Mouse (Mus musculus): ENCODE data around the gene Kdm2a. TPM values are rescaled to one million over a fixed set of nuclear protein-coding genes. Genes with fewer than 3 reads are reported as not detected.
A peak's percentile ranks its signal among the peaks of the same experiment; 100 is the strongest.

Kdm2a gene
- total RNA-seq, 2 experiments from 2014 or later, result 71.2 to 80.9 TPM

GRCm38 (mm10) chr19:4301735-4302651, 96.1 kb downstream of the Kdm2a start:
- intact Hi-C loops (cut with DNase I), result no loop called here
- peak; percentile 26 for DNase-seq

DNA sequence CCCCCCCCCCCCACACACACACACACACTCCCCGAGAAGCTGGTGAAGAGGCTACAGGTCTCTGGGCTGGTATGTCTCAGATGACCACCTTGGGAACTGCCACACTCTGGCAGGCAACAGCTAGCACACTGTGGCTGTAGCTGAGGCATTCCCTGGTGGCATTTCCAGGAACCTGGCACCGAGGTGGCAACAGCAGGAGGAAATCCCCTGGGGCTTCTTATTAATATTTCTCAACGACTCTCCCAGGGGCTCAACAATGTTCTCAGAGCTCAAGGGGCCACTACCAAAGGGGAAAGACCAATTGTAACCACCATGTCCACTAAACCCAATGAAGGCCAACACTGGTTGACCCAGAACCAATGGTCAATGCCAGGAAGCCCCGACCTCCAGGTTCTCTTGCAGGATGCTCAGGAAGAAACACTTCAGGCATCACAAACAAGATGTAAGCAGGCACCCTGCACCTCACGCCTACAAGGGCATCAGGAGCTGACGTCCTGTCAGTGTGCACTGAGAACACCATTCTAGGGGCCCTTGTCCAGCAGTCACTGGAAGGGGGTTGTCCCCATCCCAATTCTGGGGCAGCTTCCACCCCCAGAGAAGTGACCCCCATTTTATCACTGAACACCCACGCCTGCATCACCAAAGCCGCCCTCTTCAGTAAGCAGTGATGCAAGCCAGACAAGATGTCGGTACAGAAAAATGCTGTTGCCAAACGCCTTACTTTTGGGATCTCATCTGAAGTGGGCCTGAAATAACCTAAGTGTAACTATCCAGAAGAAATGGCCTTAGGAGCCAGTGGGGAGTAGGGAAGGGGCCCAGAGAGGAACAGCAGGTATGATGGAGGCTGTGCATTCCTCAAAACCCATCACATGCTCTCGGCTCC, 97.0 kb downstream of the Kdm2a start:
- no peak for DNase-seq

GRCm38 (mm10) chr19:4300271-4300704, 97.8 kb downstream of the Kdm2a start:
- intact Hi-C loops (cut with DNase I), result no loop called here
- DNase-seq, result no peak

More for the DNA sequence above, 97.0 kb downstream of the Kdm2a start:
- intact Hi-C loops (cut with DNase I), result no loop called here

DNA sequence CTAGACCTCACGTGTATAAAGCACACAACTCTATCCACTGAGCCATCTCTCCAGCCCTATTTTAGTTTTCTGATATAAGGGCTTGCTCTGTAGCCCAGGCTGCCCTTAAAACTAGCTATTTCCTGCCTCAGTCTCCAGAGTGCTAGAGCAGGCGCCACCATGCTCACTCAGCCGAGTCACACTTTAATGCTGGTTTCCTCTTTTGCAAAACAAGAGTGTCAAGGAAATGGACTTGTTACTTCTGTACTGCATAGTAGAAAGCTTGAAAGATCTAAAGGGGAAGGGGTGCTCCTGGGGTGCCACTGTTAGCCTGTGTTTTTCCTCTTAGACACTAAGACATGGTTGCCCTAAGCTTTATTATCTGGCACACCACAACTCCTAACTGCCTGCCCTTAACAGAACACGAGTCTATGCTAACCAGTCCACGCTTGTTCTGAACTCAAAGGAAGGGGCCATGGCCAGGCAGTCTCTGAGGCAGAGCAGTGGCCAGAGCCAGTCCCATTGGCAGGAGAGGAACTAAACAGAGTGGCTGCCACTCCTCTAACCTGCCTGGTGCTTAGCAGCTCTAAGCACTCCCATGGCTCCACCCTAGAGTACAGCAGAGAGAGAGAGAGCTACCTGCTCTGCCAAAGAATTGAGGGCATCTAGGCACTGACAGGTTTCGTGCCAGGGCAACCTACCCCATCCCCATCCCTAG, 98.4 kb downstream of the Kdm2a start:
- intact Hi-C loops (cut with DNase I), result no loop called here
- no peak for DNase-seq

- intact Hi-C loops (cut with DNase I), result no loop called here
- DNase-seq, result no peak
These were observed 99.0 kb downstream of the Kdm2a start for GRCm38 (mm10) chr19:4299126-4299525.

DNA sequence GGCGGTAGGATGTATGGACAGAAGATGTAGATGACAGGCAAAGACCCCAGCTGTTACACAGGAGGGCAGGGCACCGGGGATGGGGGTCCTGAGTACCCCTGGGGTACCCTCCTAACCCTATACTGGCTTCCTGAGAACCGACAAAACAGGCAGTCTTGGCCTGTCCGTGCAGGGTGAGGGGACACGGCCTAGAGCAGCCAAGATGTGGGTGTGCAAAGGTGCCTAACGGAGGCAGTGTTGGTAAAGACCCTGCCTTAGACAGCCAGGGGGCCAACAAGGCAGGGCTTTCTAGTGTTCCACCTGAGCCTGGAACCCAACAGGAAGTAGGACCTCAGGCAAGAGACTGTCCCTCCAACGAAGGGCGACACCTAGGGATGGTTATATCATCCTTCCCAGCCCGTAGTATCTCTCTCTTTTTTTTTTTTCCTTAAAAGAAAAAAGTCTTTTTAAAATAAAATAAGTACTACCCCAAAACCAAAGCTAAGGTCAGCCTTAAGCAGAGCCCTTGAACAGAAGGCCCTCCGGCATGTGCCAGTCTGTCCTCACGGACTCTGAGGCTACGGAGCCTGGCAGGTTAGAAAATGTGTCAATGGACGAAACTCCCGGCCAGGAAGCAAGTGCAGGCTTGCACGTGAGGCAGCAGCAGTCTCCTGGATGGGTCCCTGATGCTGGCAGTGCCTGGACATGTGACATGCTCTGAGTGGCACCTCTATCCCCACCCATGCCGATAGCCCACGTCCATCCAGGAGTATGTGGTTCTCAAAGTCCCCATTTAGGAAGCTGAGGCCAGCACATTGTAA, 99.6 kb downstream of the Kdm2a start:
- DNase-seq, result no peak
- intact Hi-C loops (cut with DNase I), result no loop called here

DNA sequence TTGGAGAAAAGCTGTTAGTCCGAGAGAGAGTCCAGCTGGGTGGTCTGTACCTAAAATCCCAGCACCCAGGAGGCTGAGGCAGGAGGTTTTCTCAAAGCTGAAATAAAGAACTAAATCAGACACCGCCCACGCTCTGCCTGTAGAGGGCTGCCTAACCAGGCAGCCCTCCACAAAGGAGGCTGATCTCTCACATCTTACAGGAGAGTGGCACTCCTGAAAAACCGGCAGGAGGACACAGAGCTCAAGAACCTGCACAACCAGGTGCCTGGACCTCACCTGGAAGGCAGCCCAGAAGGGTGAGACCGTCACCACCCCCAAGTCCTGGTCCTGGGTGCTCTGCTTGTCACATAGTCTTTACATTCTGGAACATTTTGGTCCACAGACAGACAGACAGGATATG, 100.2 kb downstream of the Kdm2a start:
- no peak for DNase-seq
- intact Hi-C loops (cut with DNase I), result no loop called here

DNA sequence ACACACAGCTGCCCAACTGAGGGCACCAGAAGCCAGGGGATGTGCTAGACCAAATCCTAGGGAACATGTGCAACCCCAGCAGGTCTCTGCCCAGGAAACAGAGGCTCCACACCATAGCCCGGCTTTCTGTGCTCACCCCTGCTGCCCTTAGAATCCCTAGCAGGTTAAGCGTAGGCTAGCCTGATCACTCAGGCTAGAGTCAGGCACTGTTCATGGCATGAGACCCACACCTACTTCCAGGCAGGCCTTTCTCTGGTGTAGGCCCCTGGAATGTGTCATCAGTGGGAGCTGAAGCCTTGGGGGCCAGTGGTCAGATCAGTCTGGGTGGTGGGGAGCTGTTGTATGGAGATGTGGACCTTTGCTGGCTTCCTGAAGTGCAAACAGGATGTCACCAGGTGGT, 101.5 kb downstream of the Kdm2a start:
- intact Hi-C loops (cut with DNase I), result no loop called here
- DNase-seq, result no peak

DNA sequence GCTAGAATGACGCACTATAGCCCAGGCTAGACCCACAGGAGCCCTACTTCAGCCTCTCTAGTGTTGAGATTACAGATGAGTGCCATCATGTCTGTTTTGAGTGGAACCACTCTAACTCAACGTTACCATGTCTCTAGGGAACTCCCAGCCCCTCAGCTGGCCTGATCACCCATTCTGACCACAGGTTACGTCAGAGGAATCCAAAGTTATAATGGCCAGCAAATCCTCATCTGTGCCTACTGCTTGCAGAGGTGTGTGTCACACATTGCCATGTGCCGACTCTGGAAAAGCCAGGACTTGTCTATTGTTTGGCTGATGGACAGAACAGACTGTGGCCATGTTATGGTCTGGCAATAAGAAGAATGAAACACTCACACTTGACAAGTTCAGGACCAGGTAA, 102.7 kb downstream of the Kdm2a start:
- intact Hi-C loops (cut with DNase I), result no loop called here
- DNase-seq, result no peak

DNA sequence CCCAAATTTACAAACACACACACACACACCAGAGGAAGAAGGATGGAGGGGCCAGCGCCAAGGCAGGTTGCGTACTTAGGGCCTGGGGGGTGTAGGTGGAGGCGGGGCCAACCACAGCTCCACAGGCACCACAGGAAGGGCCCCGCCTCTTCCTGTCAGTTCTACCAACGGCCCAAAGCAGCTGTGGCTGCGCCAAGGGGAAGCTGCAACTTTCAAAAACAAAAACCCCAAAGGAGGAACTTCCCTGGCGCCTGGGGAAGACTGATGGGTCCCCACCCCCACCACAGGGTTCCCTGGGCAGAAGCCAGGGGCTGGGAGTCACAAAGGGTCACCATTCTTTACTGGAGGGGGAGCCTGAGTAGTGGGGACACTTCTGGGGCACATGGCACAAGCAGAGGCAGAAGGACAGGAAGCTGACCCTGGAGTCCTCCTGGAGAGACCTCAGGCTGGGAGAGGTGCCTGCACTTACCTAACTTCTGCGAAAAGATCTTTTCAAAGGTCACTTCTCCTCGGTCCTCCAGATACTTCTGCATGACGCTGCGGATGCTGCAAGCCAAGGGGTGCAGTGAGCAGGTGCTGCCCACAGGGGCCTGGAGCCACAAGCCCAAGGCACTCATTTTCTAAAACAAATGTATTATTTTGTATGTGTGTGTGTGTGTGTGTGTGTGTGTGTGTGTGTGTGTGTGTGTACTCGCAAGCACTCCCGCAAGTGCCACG, 103.5 kb downstream of the Kdm2a start:
- intact Hi-C loops (cut with DNase I), result no loop called here
- DNase-seq, result no peak

GRCm38 (mm10) chr19:4291161-4291560, 106.9 kb downstream of the Kdm2a start:
- DNase-seq, result no peak
- intact Hi-C loops (cut with DNase I), result no loop called here

DNA sequence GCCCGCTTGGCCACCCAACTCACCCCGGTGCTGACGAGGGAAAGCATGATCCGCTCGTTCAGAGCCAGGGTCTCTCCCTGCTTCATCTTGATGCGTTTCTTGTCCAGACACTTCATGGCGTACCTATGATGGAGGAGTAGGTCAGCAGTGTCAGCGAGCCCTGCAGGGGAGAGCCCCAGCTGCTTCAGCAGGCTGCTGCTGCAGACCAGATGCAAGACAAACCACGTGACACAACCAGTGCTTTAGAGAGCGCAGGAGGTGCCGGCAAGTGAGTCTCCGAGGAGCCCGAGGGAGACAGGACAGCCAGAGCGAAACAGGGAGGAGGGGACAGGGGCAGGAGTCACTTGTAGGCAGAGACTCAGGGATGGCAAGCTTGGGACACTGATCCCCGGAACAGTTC, 107.3 kb downstream of the Kdm2a start:
- intact Hi-C loops (cut with DNase I), result no loop called here
- no peak for DNase-seq

GRCm38 (mm10) chr19:4283653-4284052, 114.4 kb downstream of the Kdm2a start:
- DNase-seq, result no peak
- intact Hi-C loops (cut with DNase I), result no loop called here

DNA sequence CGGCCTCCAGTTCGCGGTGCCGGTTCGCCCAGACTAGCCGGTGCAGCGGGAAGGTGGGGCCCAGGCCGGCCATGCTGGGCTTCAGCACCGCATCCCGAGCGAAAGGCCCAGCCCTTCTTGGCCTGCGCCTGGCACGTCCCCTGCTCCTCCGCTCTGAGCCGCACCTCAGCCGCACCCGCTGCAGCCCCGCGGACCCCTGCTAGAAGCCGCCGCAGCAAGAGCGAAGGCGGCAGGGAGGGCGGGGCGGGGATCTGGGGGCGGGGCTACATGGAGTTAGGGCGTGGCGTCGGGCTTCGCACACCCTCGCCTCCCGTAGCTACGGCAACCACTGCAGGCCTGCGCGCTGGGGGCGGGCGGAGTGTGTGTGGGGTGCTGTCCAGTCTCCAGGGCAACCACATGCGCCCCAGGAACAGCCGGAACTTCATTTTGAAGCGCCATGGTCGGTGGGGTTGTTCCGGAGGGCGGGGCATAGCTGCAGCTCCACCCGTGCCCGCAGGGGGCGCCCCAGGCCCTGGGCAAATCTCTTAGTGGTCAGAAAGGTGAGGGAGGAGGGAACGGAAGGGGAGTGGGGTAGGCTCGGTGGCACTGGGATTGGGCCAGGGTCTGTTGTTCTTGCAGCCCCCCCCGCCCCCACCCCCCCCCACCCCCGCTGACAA, 115.1 kb downstream of the Kdm2a start, which contains the start of gene Ankrd13d:
TSS of gene Ankrd13d (minus strand) at position 240 of the 656 bp plus-strand sequence.
- intact Hi-C loops (cut with DNase I), result no loop called here
- DNase-seq, result peak; percentile 89

GRCm38 (mm10) chr19:4280425-4280824, 117.7 kb downstream of the Kdm2a start:
- no peak for DNase-seq
- intact Hi-C loops (cut with DNase I), result no loop called here

GRCm38 (mm10) chr19:4279487-4279886, 118.6 kb downstream of the Kdm2a start:
- intact Hi-C loops (cut with DNase I), result no loop called here
- DNase-seq, result no peak

DNA sequence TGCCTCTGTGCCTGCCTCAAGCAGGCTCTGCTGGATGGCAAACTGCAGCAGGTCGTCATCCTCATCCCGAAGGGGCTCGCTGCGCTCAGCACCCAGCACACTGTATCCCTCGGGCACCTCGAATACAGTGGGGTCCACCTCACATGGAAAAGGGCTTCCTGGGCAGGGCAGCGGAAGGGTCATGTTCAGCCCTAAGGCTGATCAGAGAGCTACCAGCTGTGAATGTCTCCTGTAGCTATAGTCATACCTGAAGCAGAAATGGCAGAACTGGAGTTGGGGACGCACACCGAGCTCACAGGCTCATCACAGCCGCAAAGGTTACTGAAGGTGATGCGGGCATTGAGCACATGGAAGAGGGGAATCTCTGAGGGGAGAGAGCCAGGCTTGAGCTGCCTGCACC, 127.1 kb downstream of the Kdm2a start:
- intact Hi-C loops (cut with DNase I), result no loop called here
- no peak for DNase-seq

GRCm38 (mm10) chr19:4270187-4270586, 127.9 kb downstream of the Kdm2a start:
- DNase-seq, result no peak
- intact Hi-C loops (cut with DNase I), result no loop called here
